Mouse (Mus musculus) activated CD4-positive, CD25-positive, alpha-beta regulatory T cell, adult 4 months (primary cell): ENCODE measurements around the gene Mtg2. TPM values are rescaled to one million over a fixed set of nuclear protein-coding genes. Genes with fewer than 3 reads are reported as not detected.

Source experiments
- ATAC-seq: one replicate; pipeline ENCODE4 v1.8.0; 2017
- polyA plus RNA-seq, 2 experiments: library from polyadenylated mRNA; unstranded; fragments of 100-300 nt; shearing (Covaris generic); gene quantifications; one replicate each; pipeline ENCODE4 v1.2.1; 2017

Mtg2 gene
- polyA plus RNA-seq, 2 experiments from 2014 or later: 27.0 to 39.1 TPM

- no peak for ATAC-seq
Observed at GRCm38 (mm10) chr2:180107081-180107480, 36.7 kb downstream of the Mtg2 start.

GRCm38 (mm10) chr2:180108285-180108684, 37.9 kb downstream of the Mtg2 start:
- no peak for ATAC-seq

- ATAC-seq: no peak
Observed at GRCm38 (mm10) chr2:180113909-180114890, 43.8 kb downstream of the Mtg2 start.

GRCm38 (mm10) chr2:180115279-180115678, 44.9 kb downstream of the Mtg2 start:
- ATAC-seq: no peak

GRCm38 (mm10) chr2:180116081-180116493, 45.7 kb downstream of the Mtg2 start:
- ATAC-seq: no peak

- ATAC-seq: no peak
Observed at GRCm38 (mm10) chr2:180116741-180117484, 46.5 kb downstream of the Mtg2 start.

GRCm38 (mm10) chr2:180117485-180118194, 47.3 kb downstream of the Mtg2 start:
- no peak for ATAC-seq

- ATAC-seq: peak; percentile 97
Observed at GRCm38 (mm10) chr2:180118661-180119438, 48.5 kb downstream of the Mtg2 start, which contains the start of gene Osbpl2. Gene Osbpl2, plus strand, starts transcription at chr2:180119306.

- peak; percentile 2 for ATAC-seq
Observed at GRCm38 (mm10) chr2:180119439-180120291, 49.3 kb downstream of the Mtg2 start.

- no peak for ATAC-seq
Observed at GRCm38 (mm10) chr2:180120292-180120761, 49.9 kb downstream of the Mtg2 start.

- ATAC-seq: no peak
Observed at GRCm38 (mm10) chr2:180124192-180124591, 53.8 kb downstream of the Mtg2 start.

- no peak for ATAC-seq
Observed at GRCm38 (mm10) chr2:180126195-180126594, 55.8 kb downstream of the Mtg2 start.

GRCm38 (mm10) chr2:180127675-180128074, 57.3 kb downstream of the Mtg2 start:
- no peak for ATAC-seq

GRCm38 (mm10) chr2:180133231-180133630, 62.8 kb downstream of the Mtg2 start:
- no peak for ATAC-seq

GRCm38 (mm10) chr2:180133911-180134310, 63.5 kb downstream of the Mtg2 start:
- ATAC-seq: no peak

- ATAC-seq: no peak
Observed at GRCm38 (mm10) chr2:180135414-180135813, 65.0 kb downstream of the Mtg2 start.
